Mouse (Mus musculus): ENCODE measurements around the gene Cbl. TPM values are rescaled to one million over a fixed set of nuclear protein-coding genes. Genes with fewer than 3 reads are reported as not detected.

Gene Cbl
- 19.2 and 21.7 TPM in 2 replicates for polyA plus RNA-seq (2014; fragmentation: Nextera tagmentation; extraction: Ambion mirVana)

DNA sequence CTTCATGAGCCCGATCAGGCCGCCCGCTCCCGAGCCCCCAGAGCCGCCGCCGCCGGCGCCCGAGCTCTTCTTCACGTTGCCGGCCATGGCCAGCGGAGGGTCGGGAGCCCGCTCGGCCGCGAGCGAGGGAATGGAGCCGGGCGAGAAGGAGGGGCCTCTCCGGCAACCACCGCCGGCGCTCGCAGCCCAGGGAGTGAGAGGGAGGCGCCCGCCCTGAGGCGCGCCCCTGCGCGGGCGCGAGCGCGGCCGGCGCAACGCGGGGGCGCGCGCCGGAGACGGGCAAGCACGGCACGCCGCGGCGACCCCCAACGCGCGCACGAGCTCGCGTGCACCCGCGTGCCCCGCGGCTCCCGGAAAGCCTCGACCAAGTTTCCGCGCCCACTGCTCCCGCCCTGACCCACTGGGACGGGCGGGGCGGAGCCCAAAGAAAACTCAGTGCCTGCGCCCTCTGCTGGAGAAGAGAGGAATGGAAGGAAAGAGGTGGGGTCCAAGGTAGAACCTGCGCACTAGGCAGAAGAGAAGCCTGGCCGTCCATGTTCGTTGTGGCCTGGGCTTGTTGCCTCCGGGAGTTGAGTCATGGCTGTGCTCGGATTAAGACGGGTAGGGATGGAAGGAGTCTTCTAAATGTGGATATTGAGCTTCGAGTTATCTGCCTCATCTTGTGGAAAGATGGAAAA is at the start of gene Cbl:
Gene Cbl (minus strand): TSS at position 248 of the 677 bp plus-strand sequence.
- no peaks in the 10 kb centered on the region for H3K27me3 ChIP-seq (ENCODE audit: control insufficient read depth, insufficient read depth, low read length)
- DNase-seq (ENCODE audit: low spot score) (peak; percentile 100), ATAC-seq (ENCODE audit: insufficient number of reproducible peaks, low FRiP score, low TSS enrichment, low read depth) (peak; percentile 94)
- no peaks in the 10 kb centered on the region for H3K36me3 ChIP-seq (ENCODE audit: control insufficient read depth, insufficient read depth, low read length)
- H3K4me2 ChIP-seq (ENCODE audit: low read depth, severe bottlenecking), result peak within 1 kb of the TSS; percentile 52
- H3K9me3 ChIP-seq (ENCODE audit: control insufficient read depth, low read length), result no peaks in the 10 kb centered on the region
- WGBS, result under 1% methylated on average over 67 of the region's 76 CpGs
- peak within 1 kb of the TSS; percentile 86 for H3K27ac ChIP-seq (replicated peaks; ENCODE audit: low read depth, low read length)
- peaks cover 7% of the 10 kb centered on the region; the same call in 1 of the 2 replicates for H3K4me1 ChIP-seq (ENCODE audit: control insufficient read depth, insufficient read depth, low read length)
- H3K4me3 ChIP-seq (ENCODE audit: low read depth, low read length), result peak within 1 kb of the TSS; percentile 85
- H3K9ac ChIP-seq (ENCODE audit: low read length), result peak within 1 kb of the TSS; percentile 91

DNA sequence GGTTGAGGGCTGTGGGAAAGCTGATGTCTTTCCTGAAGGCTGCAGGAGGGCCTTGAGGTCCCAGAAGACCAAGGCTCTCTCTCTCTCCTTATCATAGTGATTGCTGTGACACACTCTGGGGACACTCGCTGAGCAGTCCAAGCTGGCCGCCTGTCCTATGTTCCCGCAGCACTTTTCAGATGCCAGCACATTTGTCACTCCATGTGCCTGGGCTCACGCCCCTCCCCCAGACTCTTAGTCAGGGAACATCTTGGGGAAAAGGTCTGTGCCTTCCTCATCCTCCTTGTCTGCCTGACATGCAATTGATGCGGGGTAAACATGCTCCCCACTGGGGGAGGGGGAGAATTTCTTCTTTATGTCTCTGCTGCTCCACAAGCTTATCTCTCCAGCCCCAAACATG is 49.3 kb upstream of the Cbl start:
- Histone ChIP-seq H3K9ac (ENCODE audit: low read length) (no peak overlapping the region), H3K4me3 (ENCODE audit: low read depth, low read length) (no peak overlapping the region), H3K4me1 (ENCODE audit: control insufficient read depth, insufficient read depth, low read length) (peaks cover 8% of the 10 kb centered on the region; the same call in 1 of the 2 replicates), H3K4me2 (ENCODE audit: low read depth, severe bottlenecking) (no peak overlapping the region), H3K9me3 (ENCODE audit: control insufficient read depth, low read length) (no peaks in the 10 kb centered on the region; the same call in 1 of the 2 replicates), H3K27me3 (ENCODE audit: control insufficient read depth, insufficient read depth, low read length) (peaks cover 12% of the 10 kb centered on the region), H3K27ac (replicated peaks; ENCODE audit: low read depth, low read length) (no peak overlapping the region), H3K36me3 (ENCODE audit: control insufficient read depth, insufficient read depth, low read length) (no peaks in the 10 kb centered on the region)
- 70% methylated on average over 5 of the region's 5 CpGs for WGBS
- DNase-seq (ENCODE audit: low spot score) (no peak), ATAC-seq (ENCODE audit: insufficient number of reproducible peaks, low FRiP score, low TSS enrichment, low read depth) (no peak)

DNA sequence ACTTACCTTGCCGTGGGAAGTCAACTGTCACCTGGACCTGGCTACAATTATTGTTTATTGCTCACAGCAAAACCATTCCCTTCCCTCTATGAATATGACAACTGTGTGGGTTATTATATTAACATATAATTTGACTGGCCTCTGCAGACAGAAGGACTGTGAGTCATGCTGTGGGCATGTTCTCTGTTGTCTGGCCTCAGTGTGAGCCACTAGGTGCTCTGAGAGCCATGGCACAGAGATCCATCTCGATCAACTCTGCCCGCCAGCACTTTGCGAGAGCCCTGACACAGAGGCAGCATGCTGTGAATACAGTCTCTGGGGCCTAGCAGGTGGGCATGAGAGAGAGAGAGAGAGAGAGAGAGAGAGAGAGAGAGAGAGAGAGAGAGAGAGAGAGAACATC is 36.1 kb upstream of the Cbl start:
- H3K4me3 ChIP-seq (ENCODE audit: low read depth, low read length), result no peak overlapping the region
- DNase-seq (ENCODE audit: low spot score) (no peak), ATAC-seq (ENCODE audit: insufficient number of reproducible peaks, low FRiP score, low TSS enrichment, low read depth) (no peak)
- no peaks in the 10 kb centered on the region for H3K4me1 ChIP-seq (ENCODE audit: control insufficient read depth, insufficient read depth, low read length)
- H3K9ac ChIP-seq (ENCODE audit: low read length), result no peak overlapping the region
- H3K27ac ChIP-seq (replicated peaks; ENCODE audit: low read depth, low read length), result no peak overlapping the region
- H3K27me3 ChIP-seq (ENCODE audit: control insufficient read depth, insufficient read depth, low read length), result no peaks in the 10 kb centered on the region; the same call in 1 of the 2 replicates
- WGBS, result 89% methylated on average over 4 of the region's 4 CpGs
- H3K9me3 ChIP-seq (ENCODE audit: control insufficient read depth, low read length), result no peaks in the 10 kb centered on the region
- H3K36me3 ChIP-seq (ENCODE audit: control insufficient read depth, insufficient read depth, low read length), result no peaks in the 10 kb centered on the region
- H3K4me2 ChIP-seq (ENCODE audit: low read depth, severe bottlenecking), result no peak overlapping the region

DNA sequence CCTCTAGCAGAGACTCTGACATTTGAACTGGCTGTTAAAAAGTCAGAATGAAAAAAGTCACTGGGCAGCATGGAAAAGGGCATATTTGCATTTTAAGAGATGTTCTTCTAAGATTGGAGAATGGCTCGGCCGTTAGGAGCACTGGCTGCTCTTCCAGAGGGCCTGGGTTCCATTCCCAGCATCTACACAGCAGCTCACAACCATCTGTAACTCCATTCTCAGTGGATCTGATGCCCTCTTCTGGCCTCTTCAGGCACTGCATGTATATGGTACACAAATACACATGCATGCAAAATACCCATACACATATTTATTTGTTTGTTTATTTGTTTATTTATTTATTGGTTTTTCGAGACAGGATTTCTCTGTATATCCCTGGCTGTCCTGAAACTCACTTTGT is 35.2 kb upstream of the Cbl start:
- WGBS, result 83% methylated on average over 3 of the region's 3 CpGs

DNA sequence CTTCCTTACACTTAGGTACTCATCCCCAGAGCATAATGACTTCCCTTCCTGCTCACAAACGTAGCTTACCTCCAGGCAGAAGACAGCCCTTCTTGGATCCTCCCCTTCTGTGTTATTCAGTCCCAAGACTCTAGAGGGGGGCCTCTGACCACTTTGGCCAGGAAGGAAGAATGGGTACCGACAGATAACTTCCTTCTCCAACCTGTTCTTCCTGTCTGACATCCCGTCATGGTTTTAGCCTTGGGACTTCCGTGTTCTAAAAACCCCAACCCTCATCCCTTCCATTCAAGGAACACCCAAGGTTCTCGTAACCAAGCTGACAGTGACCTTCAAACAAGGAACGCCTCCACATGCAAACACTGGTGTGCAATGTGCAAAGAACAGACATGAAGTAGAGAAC is 34.6 kb upstream of the Cbl start, which contains the start of gene Nlrx1:
Gene Nlrx1 (minus strand): TSS at position 168 of the 400 bp plus-strand sequence.
- no peak within 1 kb of the TSS for H3K27ac ChIP-seq (replicated peaks; ENCODE audit: low read depth, low read length)
- H3K4me2 ChIP-seq (ENCODE audit: low read depth, severe bottlenecking), result peak within 1 kb of the TSS; percentile 71
- H3K9me3 ChIP-seq (ENCODE audit: control insufficient read depth, low read length), result no peaks in the 10 kb centered on the region
- no peaks in the 10 kb centered on the region for H3K36me3 ChIP-seq (ENCODE audit: control insufficient read depth, insufficient read depth, low read length)
- DNase-seq (ENCODE audit: low spot score) (no peak), ATAC-seq (ENCODE audit: insufficient number of reproducible peaks, low FRiP score, low TSS enrichment, low read depth) (no peak)
- WGBS, result 83% methylated on average over 6 of the region's 6 CpGs
- H3K27me3 ChIP-seq (ENCODE audit: control insufficient read depth, insufficient read depth, low read length), result no peaks in the 10 kb centered on the region; the same call in 1 of the 2 replicates
- H3K4me1 ChIP-seq (ENCODE audit: control insufficient read depth, insufficient read depth, low read length), result no peaks in the 10 kb centered on the region
- H3K4me3 ChIP-seq (ENCODE audit: low read depth, low read length), result peak within 1 kb of the TSS; percentile 41
- H3K9ac ChIP-seq (ENCODE audit: low read length), result peak within 1 kb of the TSS; percentile 85

More for the DNA sequence above, 35.2 kb upstream of the Cbl start:
- Histone ChIP-seq H3K9me3 (ENCODE audit: control insufficient read depth, low read length) (no peaks in the 10 kb centered on the region), H3K27me3 (ENCODE audit: control insufficient read depth, insufficient read depth, low read length) (no peaks in the 10 kb centered on the region; the same call in 1 of the 2 replicates), H3K9ac (ENCODE audit: low read length) (no peak overlapping the region), H3K4me2 (ENCODE audit: low read depth, severe bottlenecking) (no peak overlapping the region), H3K36me3 (ENCODE audit: control insufficient read depth, insufficient read depth, low read length) (no peaks in the 10 kb centered on the region), H3K4me3 (ENCODE audit: low read depth, low read length) (no peak overlapping the region), H3K4me1 (ENCODE audit: control insufficient read depth, insufficient read depth, low read length) (no peaks in the 10 kb centered on the region), H3K27ac (replicated peaks; ENCODE audit: low read depth, low read length) (no peak overlapping the region)
- DNase-seq (ENCODE audit: low spot score) (peak; percentile 39), ATAC-seq (ENCODE audit: insufficient number of reproducible peaks, low FRiP score, low TSS enrichment, low read depth) (no peak)

DNA sequence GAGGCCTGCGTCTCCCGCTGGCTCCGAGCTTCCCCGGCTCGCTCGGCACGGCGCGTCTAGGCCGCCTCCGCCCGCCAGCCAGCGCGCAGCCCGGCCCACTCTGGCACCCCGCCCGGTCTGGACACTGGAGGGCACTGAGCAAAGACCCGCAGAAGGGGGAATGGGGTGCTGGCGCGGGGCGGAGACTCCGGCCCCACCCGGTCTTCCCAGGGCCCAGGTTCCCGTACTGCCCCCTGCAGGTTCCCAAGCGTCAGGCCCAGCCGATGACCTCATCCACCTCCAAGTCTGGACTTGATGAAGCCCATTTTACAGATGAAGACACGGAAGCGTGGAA is 34.1 kb upstream of the Cbl start:
- no peak overlapping the region for H3K27ac ChIP-seq (replicated peaks; ENCODE audit: low read depth, low read length)
- WGBS, result 7% methylated on average over 16 of the region's 28 CpGs
- H3K27me3 ChIP-seq (ENCODE audit: control insufficient read depth, insufficient read depth, low read length), result no peaks in the 10 kb centered on the region
- peak overlapping the region; percentile 41 for H3K4me3 ChIP-seq (ENCODE audit: low read depth, low read length)
- DNase-seq (ENCODE audit: low spot score) (peak; percentile 85), ATAC-seq (ENCODE audit: insufficient number of reproducible peaks, low FRiP score, low TSS enrichment, low read depth) (peak; percentile 51; the same call in 1 of the 2 replicates)
- H3K9me3 ChIP-seq (ENCODE audit: control insufficient read depth, low read length), result no peaks in the 10 kb centered on the region
- H3K4me2 ChIP-seq (ENCODE audit: low read depth, severe bottlenecking), result peak overlapping the region; percentile 71
- peak overlapping the region; percentile 85 for H3K9ac ChIP-seq (ENCODE audit: low read length)
- no peaks in the 10 kb centered on the region for H3K4me1 ChIP-seq (ENCODE audit: control insufficient read depth, insufficient read depth, low read length)
- H3K36me3 ChIP-seq (ENCODE audit: control insufficient read depth, insufficient read depth, low read length), result no peaks in the 10 kb centered on the region

DNA sequence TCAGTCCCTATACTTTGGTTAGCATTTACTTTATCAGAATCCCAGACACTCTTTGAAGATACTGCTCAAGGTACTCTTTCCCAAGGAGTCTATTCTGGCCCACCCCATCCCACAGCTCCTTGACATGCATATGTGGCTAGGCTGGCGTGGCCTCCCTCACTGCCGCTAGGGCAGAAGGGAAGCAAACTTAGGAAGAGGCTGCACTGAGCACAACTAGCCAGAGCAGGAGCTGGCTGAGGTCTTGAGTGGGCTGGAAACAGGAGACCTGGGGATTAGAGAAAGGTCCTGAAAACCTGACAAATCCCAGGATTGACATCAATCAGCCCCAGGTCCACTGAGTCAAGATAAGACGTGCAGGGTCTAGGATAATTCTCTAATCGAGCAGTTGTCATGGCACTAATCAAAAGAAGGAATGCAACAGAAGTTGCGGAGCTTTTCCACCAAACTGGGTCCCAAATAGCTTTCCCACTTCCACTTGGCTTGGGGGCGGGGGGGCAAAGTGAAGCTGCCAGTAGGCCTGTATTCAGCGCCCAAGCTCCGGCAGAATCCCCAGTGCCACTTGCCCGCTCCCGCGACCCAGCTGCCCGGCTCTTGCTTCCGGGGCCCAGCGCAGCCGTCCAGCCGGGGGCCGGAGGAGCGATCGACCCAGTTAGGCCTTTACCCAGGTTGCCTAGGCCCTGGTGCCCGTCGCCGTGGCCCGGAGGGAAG is 33.6 kb upstream of the Cbl start:
- H3K9me3 ChIP-seq (ENCODE audit: control insufficient read depth, low read length), result no peaks in the 10 kb centered on the region
- DNase-seq (ENCODE audit: low spot score) (peak; percentile 35), ATAC-seq (ENCODE audit: insufficient number of reproducible peaks, low FRiP score, low TSS enrichment, low read depth) (no peak)
- peak overlapping the region; percentile 85 for H3K9ac ChIP-seq (ENCODE audit: low read length)
- H3K4me1 ChIP-seq (ENCODE audit: control insufficient read depth, insufficient read depth, low read length), result no peaks in the 10 kb centered on the region
- H3K27me3 ChIP-seq (ENCODE audit: control insufficient read depth, insufficient read depth, low read length), result no peaks in the 10 kb centered on the region
- H3K4me3 ChIP-seq (ENCODE audit: low read depth, low read length), result peak overlapping the region; percentile 41
- 16% methylated on average over 20 of the region's 23 CpGs for WGBS
- no peaks in the 10 kb centered on the region for H3K36me3 ChIP-seq (ENCODE audit: control insufficient read depth, insufficient read depth, low read length)
- no peak overlapping the region for H3K27ac ChIP-seq (replicated peaks; ENCODE audit: low read depth, low read length)
- H3K4me2 ChIP-seq (ENCODE audit: low read depth, severe bottlenecking), result peak overlapping the region; percentile 71

DNA sequence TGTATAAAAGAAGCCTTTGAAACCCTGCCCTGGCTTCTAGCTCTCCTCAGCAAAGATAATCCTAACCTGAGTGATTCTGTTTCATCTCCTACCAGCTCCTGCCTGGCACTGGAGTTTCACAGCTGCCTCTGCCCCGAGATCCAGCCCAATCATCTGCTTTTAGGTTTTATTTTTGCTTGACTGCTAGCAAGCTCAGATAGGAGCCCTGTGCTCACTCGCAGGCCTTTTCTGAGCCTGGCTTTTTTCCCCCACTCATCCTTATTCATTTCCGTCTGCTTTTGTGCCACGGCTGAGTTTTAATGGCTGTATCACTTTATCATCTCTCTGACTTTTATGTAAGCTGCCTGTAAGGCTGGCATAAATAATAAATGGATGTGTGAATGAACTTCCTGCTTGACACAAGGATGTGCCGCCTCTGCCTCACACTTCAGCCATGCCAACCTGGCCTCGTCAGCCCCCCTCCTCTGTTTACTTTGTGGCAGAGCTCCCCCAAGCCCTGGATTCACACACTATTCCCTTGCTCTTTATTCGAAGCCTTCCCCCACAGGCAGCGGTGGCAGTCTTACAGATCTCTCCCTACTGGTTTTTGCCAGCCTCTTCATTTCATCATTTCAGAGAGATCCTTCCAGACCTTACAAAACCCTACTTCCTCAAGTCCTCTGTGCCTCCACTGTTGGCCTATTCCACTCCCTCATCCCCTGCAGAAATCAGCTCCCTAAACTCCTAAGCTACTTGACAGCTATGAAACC is 32.8 kb upstream of the Cbl start:
- Histone ChIP-seq H3K36me3 (ENCODE audit: control insufficient read depth, insufficient read depth, low read length) (no peaks in the 10 kb centered on the region), H3K9me3 (ENCODE audit: control insufficient read depth, low read length) (no peaks in the 10 kb centered on the region), H3K4me3 (ENCODE audit: low read depth, low read length) (no peak overlapping the region), H3K4me2 (ENCODE audit: low read depth, severe bottlenecking) (no peak overlapping the region), H3K27me3 (ENCODE audit: control insufficient read depth, insufficient read depth, low read length) (no peaks in the 10 kb centered on the region), H3K4me1 (ENCODE audit: control insufficient read depth, insufficient read depth, low read length) (no peaks in the 10 kb centered on the region), H3K9ac (ENCODE audit: low read length) (no peak overlapping the region), H3K27ac (replicated peaks; ENCODE audit: low read depth, low read length) (no peak overlapping the region)
- WGBS, result 66% methylated on average over 8 of the region's 8 CpGs
- DNase-seq (ENCODE audit: low spot score) (no peak), ATAC-seq (ENCODE audit: insufficient number of reproducible peaks, low FRiP score, low TSS enrichment, low read depth) (no peak)

Data from limb, embryonic 11.5 days (tissue).